Mouse (Mus musculus) layer of hippocampus, adult 9-10 months (tissue): ENCODE measurements at regions not wholly inside any gene's neighbourhood (a gene's known extent, or its start where the extent isn't known, plus 50 kb on each side); places are given as distances from the start of the nearest gene placed in this dataset.

Experiments
- DNase-seq: peaks from one replicate; pipeline ENCODE4 v3.0.0; 2022; ENCODE audit warnings: low spot score

GRCm38 (mm10) chr2:147927792-147928670, 118.7 kb downstream of the Foxa2 start:
- DNase-seq = no peak

GRCm38 (mm10) chr2:147926861-147927260, 119.9 kb downstream of the Foxa2 start:
- no peak for DNase-seq

GRCm38 (mm10) chr2:147907341-147907740, 139.4 kb downstream of the Foxa2 start:
- DNase-seq = no peak

GRCm38 (mm10) chr2:147905759-147906740, 140.7 kb downstream of the Foxa2 start:
- DNase-seq = no peak

- DNase-seq = no peak
These were observed 141.7 kb downstream of the Foxa2 start for GRCm38 (mm10) chr2:147905118-147905517.

GRCm38 (mm10) chr2:147899236-147899635, 147.5 kb downstream of the Foxa2 start:
- no peak for DNase-seq

- DNase-seq = no peak
These were observed 151.1 kb downstream of the Foxa2 start for GRCm38 (mm10) chr2:147895691-147896090.

- no peak for DNase-seq
These were observed 152.6 kb downstream of the Foxa2 start for GRCm38 (mm10) chr2:147894213-147894612.

- DNase-seq = no peak
These were observed 160.6 kb downstream of the Foxa2 start for GRCm38 (mm10) chr2:147886191-147886590.

GRCm38 (mm10) chr2:147877907-147878306, 168.9 kb downstream of the Foxa2 start:
- DNase-seq = no peak

GRCm38 (mm10) chr2:147877543-147877904, 169.2 kb downstream of the Foxa2 start:
- no peak for DNase-seq

GRCm38 (mm10) chr2:147876708-147877542, 169.8 kb downstream of the Foxa2 start:
- no peak for DNase-seq

- DNase-seq = no peak
These were observed 173.8 kb downstream of the Foxa2 start for GRCm38 (mm10) chr2:147872972-147873371.

- DNase-seq = no peak
These were observed 195.5 kb downstream of the Foxa2 start for GRCm38 (mm10) chr2:147851186-147851802.

GRCm38 (mm10) chr2:147846968-147847749, 199.6 kb downstream of the Foxa2 start:
- DNase-seq = no peak

GRCm38 (mm10) chr2:147845256-147845655, 201.5 kb downstream of the Foxa2 start:
- DNase-seq = no peak

GRCm38 (mm10) chr2:147840936-147841335, 205.8 kb downstream of the Foxa2 start:
- no peak for DNase-seq

- no peak for DNase-seq
These were observed 208.2 kb downstream of the Foxa2 start for GRCm38 (mm10) chr2:147838613-147839012.

GRCm38 (mm10) chr2:147830551-147830950, 216.2 kb downstream of the Foxa2 start:
- no peak for DNase-seq

GRCm38 (mm10) chr2:147816951-147817350, 229.8 kb downstream of the Foxa2 start:
- no peak for DNase-seq

GRCm38 (mm10) chr2:147814231-147814630, 232.5 kb downstream of the Foxa2 start:
- DNase-seq = no peak
